Mouse (Mus musculus): ENCODE results near the gene Npas1. TPM values are rescaled to one million over a fixed set of nuclear protein-coding genes. Genes with fewer than 3 reads are reported as not detected.

Npas1 gene
- polyA plus RNA-seq, 1 experiment from 2014 or later, result 6.7 TPM

DNA sequence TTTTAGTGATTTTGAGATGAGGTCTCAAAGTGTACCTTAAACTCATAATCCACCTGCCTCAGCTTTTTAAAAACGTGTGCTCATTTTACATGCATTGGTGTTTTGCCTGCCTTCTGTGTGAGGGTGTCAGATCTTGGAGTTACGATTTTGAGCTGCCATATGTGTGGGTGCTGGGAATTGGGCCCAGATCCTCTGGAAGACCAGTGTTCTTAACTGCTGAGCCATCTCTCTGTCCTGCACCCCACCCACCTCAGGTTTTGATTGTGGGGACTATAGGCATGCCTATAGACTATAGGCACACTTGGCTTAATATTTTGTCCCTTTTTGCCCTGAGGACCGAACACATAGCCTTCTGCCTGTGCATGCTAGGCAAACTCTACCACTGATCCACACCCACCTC is 14.7 kb upstream of the Npas1 start:
- ATAC-seq (replicated peaks), result peak; percentile 19; the same call in 1 of the 2 replicates
- WGBS, result 59% methylated on average over 3 of the region's 3 CpGs

GRCm38 (mm10) chr7:16491759-16492158 is 14.2 kb upstream of the Npas1 start:
- H3K4me2 ChIP-seq (replicated peaks), result no peak overlapping the region
- H3K4me3 ChIP-seq, result no peak overlapping the region
- no peaks in the 10 kb centered on the region for H3K4me1 ChIP-seq
- H3K9ac ChIP-seq (replicated peaks), result no peak overlapping the region
- WGBS, result 28% methylated on average over 3 of the region's 3 CpGs
- peaks cover 18% of the 10 kb centered on the region for H3K36me3 ChIP-seq
- ATAC-seq (replicated peaks), result peak; percentile 36; the same call in 1 of the 2 replicates
- H3K27ac ChIP-seq (replicated peaks), result no peak overlapping the region
- no peaks in the 10 kb centered on the region for H3K27me3 ChIP-seq
- H3K9me3 ChIP-seq, result no peaks in the 10 kb centered on the region

More for the DNA sequence above, 14.7 kb upstream of the Npas1 start:
- no peaks in the 10 kb centered on the region for H3K9me3 ChIP-seq
- no peaks in the 10 kb centered on the region for H3K27me3 ChIP-seq
- H3K36me3 ChIP-seq, result peaks cover 22% of the 10 kb centered on the region
- H3K4me3 ChIP-seq, result no peak overlapping the region
- H3K27ac ChIP-seq (replicated peaks), result no peak overlapping the region
- no peak overlapping the region for H3K9ac ChIP-seq (replicated peaks)
- no peaks in the 10 kb centered on the region for H3K4me1 ChIP-seq
- H3K4me2 ChIP-seq (replicated peaks), result no peak overlapping the region

DNA sequence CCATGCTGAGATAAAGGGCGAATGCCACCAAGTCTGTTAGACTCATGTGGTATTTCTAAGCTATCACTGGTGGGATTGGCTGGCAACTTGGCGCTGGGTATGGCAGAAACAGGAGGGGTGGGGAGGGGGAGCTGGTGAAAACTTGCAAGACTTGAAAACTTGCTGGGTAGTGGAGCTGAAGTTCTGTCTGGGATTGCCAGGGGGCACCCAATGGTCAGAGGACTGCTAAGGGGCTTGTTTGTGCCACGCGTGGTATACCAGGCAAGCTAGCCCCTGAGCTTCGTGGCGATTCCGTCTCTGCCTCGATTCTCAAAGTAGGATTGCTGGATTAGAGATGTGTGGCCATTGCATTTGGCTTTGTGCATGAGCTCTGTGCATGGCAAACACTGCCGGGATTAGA is 12.4 kb upstream of the Npas1 start:
- ATAC-seq (replicated peaks), result no peak
- Histone ChIP-seq H3K9me3 (no peaks in the 10 kb centered on the region), H3K4me3 (no peak overlapping the region), H3K27me3 (no peaks in the 10 kb centered on the region), H3K4me1 (no peaks in the 10 kb centered on the region), H3K4me2 (replicated peaks) (no peak overlapping the region), H3K9ac (replicated peaks) (no peak overlapping the region), H3K27ac (replicated peaks) (no peak overlapping the region), H3K36me3 (0 out of 2 replicates have a peak, but pooled peaks cover 2% of the 10 kb centered on the region)
- 89% methylated on average over 9 of the region's 9 CpGs for WGBS

DNA sequence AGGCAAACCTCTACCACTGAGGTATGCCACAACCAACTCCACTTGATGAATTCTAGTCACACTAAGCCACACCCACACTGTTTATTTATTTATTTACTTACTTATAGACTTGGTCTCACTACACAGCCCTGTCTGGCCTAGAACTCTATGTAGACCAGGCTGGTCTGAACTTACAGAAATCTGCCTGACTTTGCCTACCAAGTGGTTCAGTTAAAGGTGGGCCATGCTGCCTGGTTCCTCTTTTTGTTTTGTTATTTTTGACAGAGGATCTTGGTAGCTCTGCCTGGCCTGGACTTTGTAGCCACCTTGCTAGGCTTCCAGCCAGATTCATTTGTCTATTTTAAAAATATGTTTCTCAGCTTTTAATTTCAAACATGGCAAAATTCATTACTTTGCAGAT is 11.3 kb upstream of the Npas1 start:
- H3K27ac ChIP-seq (replicated peaks), result no peak overlapping the region
- no peak overlapping the region for H3K4me3 ChIP-seq
- H3K36me3 ChIP-seq, result no peaks in the 10 kb centered on the region
- no peak overlapping the region for H3K4me2 ChIP-seq (replicated peaks)
- H3K27me3 ChIP-seq, result no peaks in the 10 kb centered on the region
- no peak overlapping the region for H3K9ac ChIP-seq (replicated peaks)
- ATAC-seq (replicated peaks), result no peak
- H3K4me1 ChIP-seq, result no peaks in the 10 kb centered on the region
- H3K9me3 ChIP-seq, result no peaks in the 10 kb centered on the region

- H3K4me2 ChIP-seq (replicated peaks), result peak overlapping the region; percentile 45
- no peak overlapping the region for H3K27ac ChIP-seq (replicated peaks)
- no peaks in the 10 kb centered on the region for H3K36me3 ChIP-seq
- 0 out of 2 replicates have a peak, but pooled peaks have one; percentile 7 for ATAC-seq (replicated peaks)
- H3K4me3 ChIP-seq, result peak overlapping the region; percentile 37
- peaks cover 55% of the 10 kb centered on the region for H3K27me3 ChIP-seq
- H3K4me1 ChIP-seq, result peaks cover 28% of the 10 kb centered on the region
- H3K9ac ChIP-seq (replicated peaks), result no peak overlapping the region
- WGBS, result 2% methylated on average over 29 of the region's 34 CpGs
- H3K9me3 ChIP-seq, result no peaks in the 10 kb centered on the region
These were observed 933 bp downstream of the Npas1 start for GRCm38 (mm10) chr7:16476600-16476989.

GRCm38 (mm10) chr7:16475764-16476599 is 1.5 kb downstream of the Npas1 start:
- Histone ChIP-seq H3K27me3 (peaks cover 59% of the 10 kb centered on the region), H3K27ac (replicated peaks) (no peak overlapping the region), H3K4me2 (replicated peaks) (peak overlapping the region; percentile 45), H3K36me3 (no peaks in the 10 kb centered on the region), H3K9ac (replicated peaks) (0 out of 2 replicates have a peak overlapping the region, but pooled peaks have one; percentile 18), H3K4me1 (peaks cover 29% of the 10 kb centered on the region), H3K4me3 (peak overlapping the region; percentile 37), H3K9me3 (no peaks in the 10 kb centered on the region)
- 2% methylated on average over 46 of the region's 59 CpGs for WGBS
- peak; percentile 35; the same call in 1 of the 2 replicates for ATAC-seq (replicated peaks)

DNA sequence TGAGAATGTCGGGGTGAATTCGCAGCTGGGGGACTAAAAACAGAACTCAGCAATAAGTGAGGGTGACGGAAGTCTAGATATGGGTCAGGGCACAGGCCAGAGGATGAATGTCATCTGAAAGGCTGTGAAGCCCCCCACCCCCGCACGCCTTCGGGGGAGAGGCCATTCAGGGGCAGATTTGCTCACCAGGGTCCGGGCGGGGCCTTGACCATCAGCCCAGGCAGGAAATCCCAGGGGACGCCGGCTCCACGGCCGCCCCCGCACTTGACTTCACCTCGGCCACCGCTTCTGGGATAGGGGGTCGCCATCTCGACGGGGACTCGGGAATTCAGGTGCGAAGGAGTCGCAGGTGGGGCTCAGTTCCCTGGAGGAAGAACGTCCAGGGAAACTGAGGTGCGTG is 2.2 kb downstream of the Npas1 start:
- H3K27me3 ChIP-seq, result peaks cover 56% of the 10 kb centered on the region
- H3K9me3 ChIP-seq, result no peaks in the 10 kb centered on the region
- H3K36me3 ChIP-seq, result no peaks in the 10 kb centered on the region
- ATAC-seq (replicated peaks), result no peak
- peak overlapping the region; percentile 37 for H3K4me3 ChIP-seq
- no peak overlapping the region for H3K27ac ChIP-seq (replicated peaks)
- 3% methylated on average over 23 of the region's 23 CpGs for WGBS
- peak overlapping the region; percentile 45 for H3K4me2 ChIP-seq (replicated peaks)
- H3K9ac ChIP-seq (replicated peaks), result 0 out of 2 replicates have a peak overlapping the region, but pooled peaks have one; percentile 18
- peaks cover 29% of the 10 kb centered on the region for H3K4me1 ChIP-seq

DNA sequence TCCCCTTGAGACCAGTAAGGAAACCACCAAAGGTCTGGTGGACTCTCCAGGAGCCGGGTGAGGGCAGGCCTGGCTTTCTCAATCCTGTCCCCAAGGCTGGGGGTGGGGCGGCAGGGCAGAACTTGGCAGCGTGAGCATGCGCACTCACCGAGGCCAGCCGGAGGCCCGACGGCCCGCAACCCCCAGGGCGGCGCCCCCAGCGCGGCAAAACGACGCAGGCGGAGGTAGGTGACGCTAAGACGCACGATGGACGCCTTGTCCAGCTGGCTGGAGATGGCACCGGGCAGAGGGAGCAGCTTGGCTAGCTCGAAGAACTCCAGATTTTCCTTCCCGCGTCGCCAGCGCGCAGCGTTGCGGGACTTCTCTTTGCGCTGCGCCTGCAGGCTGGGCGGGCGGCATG is 3.1 kb downstream of the Npas1 start:
- 3% methylated on average over 33 of the region's 33 CpGs for WGBS
- Histone ChIP-seq H3K4me1 (peaks cover 29% of the 10 kb centered on the region), H3K9ac (replicated peaks) (no peak overlapping the region), H3K4me3 (peak overlapping the region; percentile 14; the same call in 1 of the 2 replicates), H3K9me3 (no peaks in the 10 kb centered on the region), H3K4me2 (replicated peaks) (peak overlapping the region; percentile 20; the same call in 1 of the 2 replicates), H3K36me3 (no peaks in the 10 kb centered on the region), H3K27me3 (peaks cover 53% of the 10 kb centered on the region), H3K27ac (replicated peaks) (no peak overlapping the region)
- no peak for ATAC-seq (replicated peaks)

DNA sequence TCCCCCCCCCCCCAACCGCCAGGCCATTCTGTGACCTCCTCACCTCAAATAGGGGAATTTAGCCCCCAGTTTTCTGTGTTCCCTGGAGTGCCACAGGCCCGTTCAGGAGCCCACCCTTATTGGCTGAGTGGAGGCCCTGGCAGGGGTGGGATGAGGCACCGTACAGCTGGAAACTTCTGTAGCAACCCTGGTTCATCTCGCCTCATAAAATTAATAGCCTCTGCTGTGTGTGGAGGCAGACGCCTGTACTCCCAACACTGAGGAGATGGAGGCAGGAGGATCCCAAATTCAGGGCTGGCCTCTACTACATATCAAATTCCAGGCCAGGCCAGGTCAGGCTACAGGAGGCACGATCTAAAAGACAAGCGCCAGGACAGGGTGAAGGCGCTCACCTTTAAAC is 3.7 kb downstream of the Npas1 start:
- Histone ChIP-seq H3K4me2 (replicated peaks) (no peak overlapping the region), H3K27me3 (peaks cover 56% of the 10 kb centered on the region), H3K36me3 (no peaks in the 10 kb centered on the region), H3K9ac (replicated peaks) (no peak overlapping the region), H3K27ac (replicated peaks) (no peak overlapping the region), H3K4me1 (peaks cover 29% of the 10 kb centered on the region), H3K9me3 (no peaks in the 10 kb centered on the region), H3K4me3 (no peak overlapping the region)
- WGBS, result 66% methylated on average over 8 of the region's 8 CpGs
- no peak for ATAC-seq (replicated peaks)

- Histone ChIP-seq H3K9me3 (no peaks in the 10 kb centered on the region), H3K4me2 (replicated peaks) (peak overlapping the region; percentile 28), H3K9ac (replicated peaks) (no peak overlapping the region), H3K36me3 (no peaks in the 10 kb centered on the region), H3K27me3 (peaks cover 61% of the 10 kb centered on the region), H3K27ac (replicated peaks) (peak overlapping the region; percentile 49), H3K4me1 (peaks cover 39% of the 10 kb centered on the region), H3K4me3 (no peak overlapping the region)
- ATAC-seq (replicated peaks), result peak; percentile 51
- WGBS, result under 1% methylated on average over 17 of the region's 17 CpGs
These were observed 5.3 kb downstream of the Npas1 start for GRCm38 (mm10) chr7:16472116-16472709.

DNA sequence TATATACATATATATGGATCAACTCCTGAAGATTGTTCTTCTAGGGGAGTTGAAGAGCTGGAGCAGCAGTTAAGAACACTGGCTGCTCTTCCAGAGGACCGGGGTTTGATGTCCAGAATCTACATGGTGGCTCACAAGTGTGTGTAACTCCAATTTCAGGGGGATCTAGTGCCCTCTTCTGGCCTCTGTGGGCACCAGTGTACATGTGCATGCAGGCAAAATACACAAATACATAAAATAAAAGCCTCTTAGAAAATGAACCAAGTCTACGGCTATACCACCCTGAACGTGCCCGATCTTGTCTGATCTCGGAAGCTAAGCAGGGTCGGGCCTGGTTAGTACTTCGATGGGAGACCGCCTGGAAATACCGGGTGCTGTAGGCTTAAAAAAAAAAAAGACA is 6.0 kb downstream of the Npas1 start:
- Histone ChIP-seq H3K4me1 (peaks cover 37% of the 10 kb centered on the region), H3K4me3 (no peak overlapping the region), H3K27ac (replicated peaks) (peak overlapping the region; percentile 49), H3K27me3 (peaks cover 55% of the 10 kb centered on the region), H3K9me3 (no peaks in the 10 kb centered on the region), H3K9ac (replicated peaks) (no peak overlapping the region), H3K36me3 (no peaks in the 10 kb centered on the region), H3K4me2 (replicated peaks) (no peak overlapping the region)
- WGBS, result 38% methylated on average over 9 of the region's 9 CpGs
- no peak for ATAC-seq (replicated peaks)

DNA sequence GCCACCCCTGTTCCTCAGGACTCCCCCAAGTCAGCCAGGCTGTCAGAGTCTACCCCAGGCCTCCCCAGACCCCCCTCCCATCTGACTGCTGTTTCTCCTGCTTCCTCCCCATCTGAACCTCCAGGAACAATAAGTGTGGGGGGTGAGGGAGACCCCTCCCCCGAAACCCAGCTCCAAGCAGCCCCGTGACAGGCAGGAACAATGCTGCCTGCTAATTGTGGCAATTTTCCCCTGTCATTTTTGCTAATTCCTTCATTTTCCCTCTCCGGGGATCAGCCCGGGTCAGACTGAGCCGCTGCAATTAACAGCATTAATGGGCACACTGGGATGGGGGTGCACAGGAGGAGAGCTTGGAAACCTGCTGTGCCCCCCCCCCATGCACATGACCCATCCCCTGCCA is 9.4 kb downstream of the Npas1 start:
- Histone ChIP-seq H3K9ac (replicated peaks) (0 out of 2 replicates have a peak overlapping the region, but pooled peaks have one; percentile 3), H3K27ac (replicated peaks) (peak overlapping the region; percentile 59; the same call in 1 of the 2 replicates)

More for the DNA sequence above, 9.4 kb downstream of the Npas1 start:
- no peaks in the 10 kb centered on the region for H3K36me3 ChIP-seq
- peak; percentile 27; the same call in 1 of the 2 replicates for ATAC-seq (replicated peaks)
- 3% methylated on average over 5 of the region's 5 CpGs for WGBS
- H3K4me2 ChIP-seq (replicated peaks), result no peak overlapping the region; the same call in 1 of the 2 replicates
- no peak overlapping the region for H3K4me3 ChIP-seq
- H3K9me3 ChIP-seq, result no peaks in the 10 kb centered on the region
- H3K27me3 ChIP-seq, result peaks cover 32% of the 10 kb centered on the region
- peaks cover 21% of the 10 kb centered on the region for H3K4me1 ChIP-seq
